Mouse (Mus musculus) A20 (cell line): ENCODE measurements around the gene Uap1.

Experiments used
- DNase-seq: peaks from one replicate; pipeline ENCODE4 v3.0.0-alpha.2; 2011; ENCODE audit warnings: low read depth, low spot score

The Uap1 gene

GRCm38 (mm10) chr1:170164913-170165312, 9.8 kb downstream of the Uap1 start:
- DNase-seq, result no peak

DNA sequence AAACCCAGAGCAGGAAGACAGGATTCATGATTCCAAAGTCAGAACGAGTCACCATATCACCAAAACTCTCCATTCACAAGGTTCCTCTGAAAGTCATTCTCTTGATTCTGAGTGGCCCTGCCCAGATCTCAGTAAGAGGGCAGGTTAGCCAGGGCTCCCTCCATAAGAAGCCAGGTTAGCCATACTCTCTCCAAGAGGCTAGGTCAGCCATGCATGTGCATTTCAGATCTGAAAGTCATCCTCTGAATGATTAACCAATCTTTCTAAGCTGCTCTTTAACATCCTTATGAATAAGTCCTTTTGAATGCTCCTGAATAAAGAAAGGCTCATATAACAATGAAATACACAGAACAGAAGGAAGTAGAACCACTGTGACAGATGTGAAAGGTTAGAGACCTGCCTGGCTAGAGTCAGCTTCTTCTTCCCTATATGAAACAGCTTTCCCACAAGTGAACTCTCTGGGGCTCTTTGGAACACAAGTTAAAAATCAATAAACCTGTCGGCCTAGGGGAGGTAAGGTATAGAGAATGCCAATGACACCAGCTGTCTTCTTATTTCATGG, 10.6 kb downstream of the Uap1 start:
- DNase-seq, result no peak

DNA sequence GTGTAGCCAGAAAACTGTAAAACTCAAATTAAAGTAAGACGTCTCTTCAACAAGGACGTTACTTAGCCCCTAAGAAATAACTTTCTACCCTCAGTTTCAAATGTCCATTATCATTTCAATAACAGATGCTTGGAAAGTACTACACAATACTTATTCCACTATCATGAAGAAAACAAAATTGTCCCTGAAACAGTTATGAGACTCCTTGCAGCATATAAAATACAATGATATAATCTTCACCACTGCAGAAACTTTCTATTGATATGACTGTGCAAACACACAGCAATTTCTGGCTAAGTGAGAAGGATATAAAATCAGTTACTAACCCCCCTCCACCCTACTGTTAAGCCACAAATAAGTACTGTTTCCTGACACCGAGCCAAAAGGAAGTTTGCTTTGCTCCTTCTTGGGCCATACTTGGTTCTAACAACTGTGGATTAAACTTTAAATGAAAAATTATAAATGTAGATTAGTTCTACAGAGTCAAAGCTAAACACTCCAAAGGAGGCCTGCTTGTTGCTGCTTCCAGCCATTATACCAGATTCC, 11.3 kb downstream of the Uap1 start:
- no peak for DNase-seq

- DNase-seq, result no peak
These were observed 12.9 kb downstream of the Uap1 start for GRCm38 (mm10) chr1:170161852-170162251.

DNA sequence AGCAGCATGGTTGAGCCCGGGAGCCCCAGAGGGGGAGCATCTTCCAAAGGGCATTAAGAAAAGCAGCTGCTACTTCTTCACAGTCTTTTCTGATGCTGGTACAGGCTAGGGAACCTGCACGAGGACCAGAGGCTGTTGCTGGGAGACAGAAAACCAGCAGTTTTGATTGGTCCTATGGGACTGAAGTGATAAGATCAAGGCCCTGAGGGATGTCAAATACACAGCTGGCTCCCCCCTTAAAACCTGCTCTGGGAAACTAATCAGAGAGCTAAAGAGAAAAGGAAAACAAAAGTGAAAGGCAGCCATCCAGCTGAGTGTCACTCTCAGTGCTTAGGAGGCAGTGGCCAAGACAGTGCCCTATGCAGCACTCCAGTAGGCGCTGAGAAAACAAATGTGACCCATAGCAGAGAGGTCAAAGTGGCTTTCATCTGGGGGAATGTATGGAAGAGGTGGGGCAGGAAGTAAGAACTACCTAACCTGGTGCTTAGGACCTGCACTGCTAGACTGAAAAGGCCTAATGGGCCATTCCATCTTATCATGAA, 14.3 kb downstream of the Uap1 start:
- no peak for DNase-seq

DNA sequence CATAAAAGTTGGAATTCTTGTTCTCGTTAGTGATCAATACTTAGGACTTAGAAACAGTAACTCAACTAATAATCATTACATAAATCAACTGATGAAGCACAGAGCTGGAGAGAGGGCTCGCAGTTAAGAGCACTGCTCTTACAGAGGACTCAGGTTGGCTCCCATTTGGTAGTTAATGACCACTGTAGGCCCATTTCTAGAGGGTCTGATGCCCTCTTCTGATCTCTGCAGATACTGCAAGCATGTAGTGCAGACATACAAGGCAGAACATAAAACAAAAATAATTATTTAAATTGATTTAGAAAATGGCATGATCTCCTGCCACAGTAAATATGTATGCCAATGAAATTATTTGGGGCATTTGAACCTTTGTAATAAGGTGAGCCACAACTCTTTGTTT, 15.1 kb downstream of the Uap1 start:
- DNase-seq, result no peak

- no peak for DNase-seq
These were observed 19.0 kb downstream of the Uap1 start for GRCm38 (mm10) chr1:170155761-170156160.

- DNase-seq, result no peak
These were observed 19.5 kb downstream of the Uap1 start for GRCm38 (mm10) chr1:170155298-170155697.

GRCm38 (mm10) chr1:170153986-170154385, 20.8 kb downstream of the Uap1 start:
- DNase-seq, result peak; percentile 76

GRCm38 (mm10) chr1:170152552-170152951, 22.2 kb downstream of the Uap1 start:
- DNase-seq, result peak; percentile 78

GRCm38 (mm10) chr1:170150870-170151269, 23.9 kb downstream of the Uap1 start:
- no peak for DNase-seq

DNA sequence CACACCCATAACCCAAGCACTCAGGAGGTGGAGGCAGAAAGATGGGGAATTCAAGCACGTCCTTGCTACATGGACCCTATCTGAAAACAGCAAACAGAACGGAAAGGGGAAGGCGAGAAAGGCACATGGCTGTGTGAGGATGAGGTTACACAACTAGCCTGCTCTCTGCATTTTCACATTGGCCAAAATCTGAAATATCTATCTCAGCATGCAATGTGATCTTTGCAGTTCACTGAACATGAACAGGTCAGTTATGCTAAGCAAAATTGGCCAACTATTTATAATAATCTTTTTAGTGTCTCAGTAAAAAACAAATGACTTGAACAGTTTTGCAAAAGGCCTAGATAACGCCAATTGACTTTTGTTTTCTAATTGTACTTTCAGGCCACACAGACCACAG, 25.0 kb downstream of the Uap1 start:
- DNase-seq, result no peak

DNA sequence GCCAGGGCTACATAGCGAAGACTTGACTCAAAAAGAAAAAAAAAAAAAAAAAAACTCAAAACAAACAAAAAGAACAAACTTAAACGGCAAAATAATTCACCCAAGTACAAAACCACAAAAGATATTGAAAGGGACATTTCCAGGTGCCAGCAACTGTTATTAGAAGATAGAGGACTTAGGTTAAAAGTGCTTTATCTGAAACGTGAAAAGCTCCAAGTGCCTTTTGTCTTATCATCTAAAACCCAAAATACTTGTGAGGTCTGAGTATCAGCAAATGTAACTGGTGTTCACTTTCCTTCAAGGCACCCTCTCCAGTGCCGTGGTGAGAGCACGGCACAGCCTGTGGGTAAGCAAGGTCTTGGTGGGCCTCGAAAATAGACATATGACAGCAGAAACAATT, 26.2 kb downstream of the Uap1 start:
- DNase-seq, result no peak

DNA sequence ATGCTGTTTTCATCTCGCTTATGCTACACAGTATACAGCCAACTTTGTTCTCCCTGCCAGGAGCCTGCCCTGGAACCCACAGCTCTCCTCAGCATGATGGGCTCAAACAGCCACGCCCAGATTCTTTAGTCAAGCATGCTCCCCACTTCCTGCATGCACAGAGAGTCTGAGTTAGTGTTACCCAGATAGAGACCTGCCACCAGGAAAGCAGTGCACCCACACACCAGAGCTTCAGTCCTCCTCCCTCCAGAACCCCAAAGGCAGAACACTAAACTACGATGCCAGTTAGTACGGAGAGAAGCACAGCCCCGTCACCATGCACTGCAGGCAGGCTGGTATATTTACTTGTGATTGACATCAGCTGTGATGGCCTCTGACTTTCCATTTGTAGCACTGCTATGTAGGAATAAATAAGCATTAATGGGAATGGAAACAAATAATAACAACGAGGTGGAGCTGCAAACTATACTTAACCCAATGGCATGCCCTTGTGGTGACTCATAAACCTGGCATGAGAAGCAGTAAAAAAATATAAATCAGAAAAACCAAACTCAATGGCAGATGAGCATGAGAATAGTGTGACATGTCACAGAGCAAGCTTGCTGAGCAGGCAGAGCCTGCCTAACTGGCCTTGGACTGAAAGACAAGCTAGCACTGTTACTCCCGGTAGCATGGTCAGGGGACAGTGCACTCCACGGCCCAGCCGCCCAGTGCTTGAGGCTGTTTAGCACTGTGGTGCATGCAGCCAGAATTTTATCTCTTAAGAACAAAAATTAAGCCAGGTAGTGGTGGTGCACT, 26.9 kb downstream of the Uap1 start:
- DNase-seq, result no peak

GRCm38 (mm10) chr1:170145606-170146005, 29.2 kb downstream of the Uap1 start:
- DNase-seq, result no peak

- DNase-seq, result no peak
These were observed 32.4 kb downstream of the Uap1 start for GRCm38 (mm10) chr1:170142256-170142871.

- no peak for DNase-seq
These were observed 33.1 kb downstream of the Uap1 start for GRCm38 (mm10) chr1:170141626-170142025.

DNA sequence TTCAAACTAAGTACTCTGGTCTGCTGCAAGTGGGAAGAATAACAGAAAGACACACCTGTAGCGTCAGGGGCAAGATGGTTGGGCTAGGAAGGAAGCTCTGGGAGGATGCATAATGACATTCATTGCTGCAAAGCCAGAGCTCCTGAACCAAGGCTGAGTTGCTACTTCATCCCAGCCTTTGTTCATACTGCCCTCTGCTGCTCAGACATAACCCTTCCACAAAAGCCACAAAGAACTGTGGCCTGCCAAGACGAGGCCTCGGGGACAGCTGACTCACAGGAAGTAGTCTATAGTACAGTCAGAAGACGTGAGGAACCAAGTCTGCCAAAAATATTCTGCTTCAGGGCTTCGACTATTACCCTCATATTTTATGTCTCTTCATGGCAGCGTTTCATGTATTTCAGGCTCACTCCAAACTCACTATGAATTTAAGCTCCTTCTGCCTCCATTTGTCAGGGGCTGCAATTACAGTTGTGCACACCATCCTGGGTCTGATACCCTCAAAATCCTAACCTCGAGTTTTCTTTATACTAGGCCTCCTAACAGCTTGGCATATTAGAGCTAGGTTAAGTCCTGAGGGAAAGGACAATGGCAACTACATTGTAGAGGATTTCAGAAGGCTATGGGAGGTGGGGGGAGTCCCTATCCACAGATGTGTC, 38.3 kb downstream of the Uap1 start:
- peak; percentile 81 for DNase-seq

GRCm38 (mm10) chr1:170134264-170134663, 40.5 kb downstream of the Uap1 start:
- no peak for DNase-seq

DNA sequence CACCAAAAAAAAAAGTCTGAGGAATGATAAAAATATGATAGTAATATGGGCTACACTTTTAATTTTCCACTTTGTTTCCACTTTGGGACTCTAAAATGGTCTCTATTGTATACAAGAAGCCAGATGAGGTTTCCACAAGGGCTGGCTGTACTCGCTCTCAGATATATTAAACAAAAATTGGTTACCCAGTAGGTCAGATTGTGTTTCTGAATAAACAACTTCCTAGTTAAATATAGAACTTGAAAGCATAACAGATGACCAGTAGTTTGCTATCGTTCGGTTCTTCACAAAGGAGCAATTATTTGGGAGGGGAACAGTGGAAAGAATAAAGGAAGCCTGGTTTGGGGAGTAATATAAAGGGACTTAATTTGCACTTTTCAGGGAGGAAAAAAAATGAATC, 43.8 kb downstream of the Uap1 start:
- no peak for DNase-seq

DNA sequence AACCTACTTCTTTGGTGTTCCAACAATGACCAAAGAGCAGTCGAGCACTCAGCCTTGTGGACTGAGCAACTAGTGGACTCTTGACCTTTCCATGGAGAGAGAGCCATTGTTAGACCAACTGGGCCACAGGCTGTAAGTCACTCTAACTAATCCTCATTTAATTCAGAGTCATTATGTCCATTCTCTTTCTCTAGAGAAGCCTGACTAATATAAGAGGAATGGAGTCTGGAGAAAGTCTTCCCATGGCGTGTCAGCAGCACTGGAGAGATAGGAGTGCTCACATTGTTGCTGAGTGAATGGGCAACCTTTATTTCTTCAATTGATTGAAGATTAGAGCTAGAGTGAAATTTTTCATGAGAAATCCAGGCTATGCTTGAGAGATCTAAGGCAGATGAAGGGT, 50.1 kb downstream of the Uap1 start:
- no peak for DNase-seq

DNA sequence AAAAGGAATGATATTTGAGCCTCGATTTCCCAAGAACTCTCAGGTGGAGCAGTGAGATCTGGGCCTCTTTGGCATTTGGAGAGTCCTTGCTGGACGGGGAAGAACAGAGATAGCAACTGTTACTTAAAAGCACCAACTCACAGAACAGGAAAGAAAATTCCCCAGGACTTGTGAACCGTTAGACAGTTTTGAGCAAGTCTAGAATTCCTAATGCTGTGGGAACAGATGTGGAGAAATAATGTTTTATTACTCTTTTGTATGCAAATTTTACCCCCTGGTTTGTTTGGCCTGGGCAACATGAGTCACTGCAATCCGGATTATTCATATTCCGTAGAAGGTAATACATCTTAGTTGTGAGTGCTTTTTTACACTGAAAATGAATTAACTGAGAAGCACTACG, 61.1 kb downstream of the Uap1 start:
- DNase-seq, result no peak
